Mouse (Mus musculus) ovary, postnatal 14 days (tissue): ENCODE measurements around the gene Eef1a1.
"Not testable (repeated sequence)": the region's sequence is repeated elsewhere in the genome, so short reads cannot be mapped to it uniquely, and the experiment has no call there.

ENCODE experiments used
- DNase-seq: peaks from one replicate; pipeline ENCODE4 v3.0.0; 2022; ENCODE audit warnings: low spot score

The Eef1a1 gene

DNA sequence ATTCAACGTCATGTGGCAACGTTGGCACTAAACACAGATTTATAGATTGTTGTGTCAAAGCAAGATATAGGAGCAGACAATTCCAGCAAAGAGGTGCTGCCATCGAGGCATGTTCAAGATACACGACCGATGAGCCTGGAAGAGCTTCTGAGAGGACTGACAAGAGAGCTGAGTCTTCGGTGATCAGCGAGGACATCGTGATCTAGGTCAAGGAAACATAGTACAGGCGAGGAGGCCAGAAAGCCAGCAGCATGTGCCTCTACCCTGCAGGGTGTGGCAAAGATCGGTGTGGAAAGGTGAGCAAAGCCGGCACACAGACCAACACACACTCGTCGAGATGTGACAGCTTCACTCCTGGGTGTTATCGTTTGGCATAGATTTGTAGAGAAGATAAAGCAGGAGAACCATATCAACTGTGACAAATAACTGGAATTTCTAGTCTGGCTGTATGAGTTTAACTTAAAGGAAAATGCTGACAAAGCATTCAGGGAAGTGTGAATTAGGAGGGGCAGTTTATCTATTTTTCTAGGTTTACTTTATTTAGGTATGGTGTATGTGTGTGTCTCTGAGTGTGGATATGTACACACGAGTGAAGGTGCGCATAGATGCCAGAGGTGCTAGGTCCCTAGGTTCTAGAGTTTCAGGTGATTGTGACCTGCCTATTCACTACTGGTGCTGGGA is 19.3 kb upstream of the Eef1a1 start:
- no peak for DNase-seq

DNA sequence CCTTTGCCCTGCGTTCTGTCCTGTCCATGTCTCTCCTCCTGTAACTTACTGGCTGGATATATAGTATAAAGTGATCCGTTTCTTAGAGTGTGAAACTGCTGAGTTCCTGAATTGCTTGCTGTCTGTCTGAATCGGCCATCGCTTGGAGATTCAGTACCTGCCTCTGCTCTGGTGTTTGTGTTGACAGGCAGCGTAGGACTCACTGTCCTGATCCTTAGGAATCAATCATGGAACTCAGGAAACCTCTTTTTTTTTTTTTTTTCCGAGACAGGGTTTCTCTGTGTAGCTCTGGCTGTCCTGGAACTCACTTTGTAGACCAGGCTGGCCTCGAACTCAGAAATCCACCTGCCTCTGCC is 17.7 kb upstream of the Eef1a1 start:
- no peak for DNase-seq

- no peak for DNase-seq
Measured at GRCm38 (mm10) chr9:78506002-78506721, 17.2 kb upstream of the Eef1a1 start.

GRCm38 (mm10) chr9:78505223-78505622 is 16.3 kb upstream of the Eef1a1 start:
- DNase-seq = no peak

GRCm38 (mm10) chr9:78504679-78505078 is 15.7 kb upstream of the Eef1a1 start:
- no peak for DNase-seq

GRCm38 (mm10) chr9:78504133-78504532 is 15.2 kb upstream of the Eef1a1 start:
- no peak for DNase-seq

DNA sequence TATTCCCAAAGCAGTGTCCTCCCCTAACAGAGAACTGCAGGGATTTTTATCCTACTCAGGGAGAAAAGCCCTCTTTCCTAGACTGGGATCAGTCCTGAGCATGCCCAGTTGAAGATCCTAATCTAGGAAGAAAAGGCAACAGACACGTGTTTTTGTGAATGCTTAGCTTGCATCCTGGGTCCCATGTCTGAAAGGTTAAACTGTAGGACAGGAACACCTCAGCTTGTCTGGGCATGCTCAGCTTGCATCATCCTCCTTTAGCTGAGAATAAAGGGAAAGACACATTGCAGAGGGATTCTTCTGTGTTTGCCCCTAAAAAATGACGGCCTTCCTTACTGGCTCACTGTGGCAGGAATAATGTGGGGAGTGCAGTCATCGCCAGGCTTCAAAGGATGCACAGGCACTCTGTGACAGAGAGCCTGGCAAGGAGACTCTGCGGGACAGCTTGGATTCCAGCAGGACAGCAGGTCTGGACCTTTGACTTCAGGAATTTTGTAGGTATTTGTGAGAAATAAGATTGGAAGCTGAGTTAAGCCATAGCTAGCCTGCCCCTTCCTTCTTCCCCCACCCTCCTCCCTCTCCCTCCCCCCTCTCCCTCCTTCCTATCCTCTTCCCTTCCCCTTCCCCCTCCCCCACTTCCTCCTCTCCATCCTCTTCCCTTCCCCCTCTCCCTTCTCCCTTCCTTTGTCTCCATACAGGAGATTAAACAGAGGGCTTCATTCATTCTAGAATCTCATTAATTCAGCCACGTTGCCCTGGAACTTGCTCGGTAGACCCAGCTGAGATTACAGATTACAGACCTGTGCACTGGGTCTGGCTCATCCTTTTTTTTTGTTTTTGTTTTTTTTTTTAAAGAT is 14.5 kb upstream of the Eef1a1 start:
- DNase-seq = no peak

GRCm38 (mm10) chr9:78501284-78501683 is 12.3 kb upstream of the Eef1a1 start:
- DNase-seq = no peak

GRCm38 (mm10) chr9:78500386-78500785 is 11.4 kb upstream of the Eef1a1 start:
- DNase-seq = no peak

DNA sequence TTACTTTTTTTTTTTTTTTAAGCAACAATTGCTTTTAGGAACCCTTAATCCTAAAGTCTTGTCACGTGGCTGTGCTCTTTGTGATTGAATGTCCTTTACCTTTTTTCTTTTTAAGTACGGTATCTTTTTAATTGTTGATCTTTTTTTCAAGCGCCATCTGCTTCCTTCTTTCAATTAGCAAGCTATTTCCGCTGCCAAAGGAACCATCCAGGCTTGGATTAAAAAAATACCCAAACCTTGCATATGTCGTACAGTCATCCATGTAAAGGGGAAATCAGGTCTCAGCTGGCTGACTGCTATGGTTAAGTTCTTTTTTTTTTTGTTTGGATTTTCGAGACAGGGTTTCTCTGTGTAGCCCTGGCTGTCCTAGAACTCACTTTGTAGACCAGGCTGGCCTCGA is 4.2 kb upstream of the Eef1a1 start:
- no peak for DNase-seq

DNA sequence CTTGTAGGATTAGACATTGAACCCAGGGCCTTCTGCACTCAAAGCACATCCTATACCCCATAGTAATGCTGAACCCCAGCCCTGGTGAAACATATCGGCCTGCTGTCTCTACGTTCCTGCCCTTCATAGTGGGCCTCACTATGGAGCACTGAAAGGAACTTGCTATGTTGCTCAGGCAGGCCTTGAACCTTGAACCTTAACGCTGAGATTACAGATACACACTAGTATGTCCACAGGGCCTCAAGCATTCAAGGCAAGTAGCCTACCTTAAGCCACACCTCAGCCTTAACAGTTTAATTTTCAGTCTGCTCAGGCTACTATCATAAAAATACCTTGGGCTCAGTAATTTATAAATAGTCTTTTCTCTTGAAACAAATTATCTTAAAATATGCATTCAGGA is 3.3 kb upstream of the Eef1a1 start:
- no peak for DNase-seq

GRCm38 (mm10) chr9:78491169-78491568 is 2.2 kb upstream of the Eef1a1 start:
- no peak for DNase-seq

DNA sequence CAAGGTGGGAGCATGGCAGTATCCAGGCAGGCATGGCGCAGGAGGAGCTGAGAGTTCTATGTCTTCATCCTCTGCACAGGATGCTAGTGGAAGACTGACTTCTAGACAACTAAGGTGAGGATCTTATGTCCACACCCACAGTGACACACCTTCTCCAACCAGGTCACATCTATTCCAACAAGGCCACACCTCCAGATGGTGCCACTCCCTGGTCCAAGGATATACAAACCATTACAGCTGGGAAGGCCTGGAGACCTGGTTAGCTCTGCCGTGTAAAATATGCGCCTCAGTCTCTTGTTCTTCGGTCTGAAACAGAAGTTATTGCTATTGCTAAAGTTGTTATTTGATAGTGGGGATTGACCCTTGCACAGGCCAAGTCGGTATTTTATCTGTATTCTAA is 930 bp downstream of the Eef1a1 start:
- DNase-seq = not testable (repeated sequence)

DNA sequence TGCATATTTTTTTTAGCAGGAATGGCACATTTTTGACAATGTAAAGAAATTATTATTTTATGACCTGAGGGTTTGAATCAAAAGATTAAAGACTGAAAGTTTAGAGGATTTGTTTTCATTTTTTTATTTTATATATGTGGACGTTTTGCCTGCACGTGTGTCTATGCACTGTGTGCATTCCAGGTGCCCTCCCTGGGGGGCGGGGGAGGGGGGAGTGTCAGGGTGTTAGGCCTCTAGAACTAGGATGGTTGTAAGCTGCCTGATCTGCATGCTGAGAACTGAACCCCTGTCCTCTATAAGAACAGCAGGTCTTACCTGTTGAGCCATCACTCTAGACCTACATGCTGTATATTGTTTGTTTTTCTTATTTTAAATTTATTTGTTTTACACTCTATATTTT is 4.3 kb downstream of the Eef1a1 start:
- DNase-seq = no peak

DNA sequence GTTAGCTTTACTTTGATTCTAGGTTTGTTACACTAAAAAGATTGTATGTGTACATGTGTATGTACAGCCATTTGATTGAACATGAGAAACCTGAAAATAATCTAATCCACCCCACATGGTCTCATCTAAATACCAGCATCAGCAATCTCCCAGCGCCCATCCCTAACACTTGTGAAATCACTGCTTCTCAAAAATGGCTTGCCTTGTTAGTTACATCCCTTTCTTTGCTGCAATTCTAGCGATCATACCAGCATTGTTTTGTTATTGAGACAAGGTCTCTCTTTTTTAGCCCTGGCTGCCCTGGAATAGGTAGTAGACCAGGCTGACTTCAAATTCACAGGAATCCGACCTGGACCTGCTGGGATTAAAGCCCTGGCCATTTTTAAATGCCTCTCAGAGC is 6.6 kb downstream of the Eef1a1 start:
- DNase-seq = no peak

- peak; percentile 93 for DNase-seq
Measured at GRCm38 (mm10) chr9:78481423-78482331, 7.3 kb downstream of the Eef1a1 start.

GRCm38 (mm10) chr9:78480706-78481358 is 8.1 kb downstream of the Eef1a1 start:
- peak; percentile 64 for DNase-seq

DNA sequence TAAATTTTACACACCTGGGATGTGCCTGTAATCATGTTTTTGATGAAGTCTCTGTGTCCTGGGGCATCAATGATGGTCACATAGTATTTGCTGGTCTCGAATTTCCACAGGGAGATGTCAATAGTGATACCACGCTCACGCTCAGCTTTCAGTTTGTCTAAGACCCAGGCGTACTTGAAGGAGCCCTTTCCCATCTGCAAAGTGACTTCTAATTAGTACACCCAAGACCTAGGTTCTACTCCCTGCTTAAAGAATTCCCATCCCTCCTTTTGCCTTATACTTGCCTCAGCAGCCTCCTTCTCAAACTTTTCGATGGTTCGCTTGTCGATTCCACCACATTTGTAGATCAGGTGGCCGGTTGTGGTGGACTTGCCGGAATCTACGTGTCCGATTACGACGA is 8.7 kb downstream of the Eef1a1 start:
- not testable (repeated sequence) for DNase-seq

DNA sequence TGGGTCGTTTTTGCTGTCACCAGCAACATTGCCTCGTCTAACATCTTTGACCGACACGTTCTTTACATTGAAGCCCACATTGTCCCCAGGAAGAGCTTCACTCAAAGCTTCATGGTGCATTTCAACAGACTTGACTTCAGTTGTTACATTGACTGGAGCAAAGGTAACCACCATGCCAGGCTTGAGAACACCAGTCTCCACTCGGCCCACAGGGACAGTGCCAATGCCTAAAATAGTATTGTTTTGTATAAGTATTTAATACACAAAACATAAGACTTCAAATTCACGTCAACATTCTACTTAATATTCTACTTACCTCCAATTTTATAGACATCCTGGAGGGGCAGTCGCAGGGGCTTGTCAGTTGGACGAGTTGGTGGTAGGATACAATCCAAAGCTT is 9.6 kb downstream of the Eef1a1 start:
- not testable (repeated sequence) for DNase-seq

- DNase-seq = not testable (repeated sequence)
Measured at GRCm38 (mm10) chr9:78478009-78478605, 10.8 kb downstream of the Eef1a1 start.

DNA sequence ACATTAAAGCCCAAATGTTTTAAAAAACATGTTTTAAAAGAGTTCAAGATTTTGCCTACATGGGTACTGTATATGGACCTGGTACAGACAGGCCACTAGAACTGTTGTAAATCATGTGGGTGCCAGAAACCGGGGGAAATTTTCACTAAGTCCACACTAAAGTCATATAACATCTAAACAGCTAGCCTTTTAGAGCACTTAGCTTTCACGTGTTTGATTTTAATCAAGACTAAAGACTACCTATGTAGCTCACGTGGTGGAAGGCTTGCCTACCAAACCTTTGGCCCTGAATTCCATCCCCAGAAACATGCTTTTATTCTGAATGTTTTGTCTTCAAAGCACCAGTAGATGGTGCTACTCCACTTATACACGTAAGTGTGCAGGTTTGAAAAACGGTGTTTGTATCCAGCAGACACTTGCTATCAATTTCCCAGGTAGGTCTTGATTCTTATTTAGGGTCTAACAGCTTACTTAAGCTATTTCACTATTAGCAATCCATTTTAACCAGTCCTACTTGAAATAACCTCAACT is 11.9 kb downstream of the Eef1a1 start:
- no peak for DNase-seq
